Mouse (Mus musculus) kidney, postnatal 14 days (tissue): ENCODE results near the gene Faim2.

Experiments used
- DNase-seq: peaks from one replicate; pipeline ENCODE4 v3.0.0; 2022; ENCODE audit warnings: mixed read lengths

The Faim2 gene

GRCm38 (mm10) chr15:99527629-99528353 lies at the start of gene Faim2:
Gene Faim2, minus strand, starts transcription at chr15:99528165.
- no peak for DNase-seq

GRCm38 (mm10) chr15:99569123-99569522 lies 41.2 kb upstream of the Faim2 start:
- no peak for DNase-seq

- no peak for DNase-seq
Observed at GRCm38 (mm10) chr15:99568682-99569081, 40.7 kb upstream of the Faim2 start.

- peak; percentile 34 for DNase-seq
Observed at GRCm38 (mm10) chr15:99567371-99567770, 39.4 kb upstream of the Faim2 start.

- no peak for DNase-seq
Observed at GRCm38 (mm10) chr15:99560246-99560645, 32.3 kb upstream of the Faim2 start.

- no peak for DNase-seq
Observed at GRCm38 (mm10) chr15:99558947-99559346, 31.0 kb upstream of the Faim2 start.

- no peak for DNase-seq
Observed at GRCm38 (mm10) chr15:99553767-99554166, 25.8 kb upstream of the Faim2 start.

GRCm38 (mm10) chr15:99549901-99550300 lies 21.9 kb upstream of the Faim2 start:
- DNase-seq: no peak

- no peak for DNase-seq
Observed at GRCm38 (mm10) chr15:99547732-99548131, 19.8 kb upstream of the Faim2 start.

- DNase-seq: no peak
Observed at GRCm38 (mm10) chr15:99546596-99546995, 18.6 kb upstream of the Faim2 start.

- no peak for DNase-seq
Observed at GRCm38 (mm10) chr15:99544047-99544446, 16.1 kb upstream of the Faim2 start.

- no peak for DNase-seq
Observed at GRCm38 (mm10) chr15:99539891-99540290, 11.9 kb upstream of the Faim2 start.

- no peak for DNase-seq
Observed at GRCm38 (mm10) chr15:99536889-99537862, 9.2 kb upstream of the Faim2 start.

GRCm38 (mm10) chr15:99532023-99532422 lies 4.1 kb upstream of the Faim2 start:
- no peak for DNase-seq

- peak; percentile 4 for DNase-seq
Observed at GRCm38 (mm10) chr15:99531146-99531545, 3.2 kb upstream of the Faim2 start.

- no peak for DNase-seq
Observed at GRCm38 (mm10) chr15:99526681-99527080, 1.3 kb downstream of the Faim2 start.

- DNase-seq: no peak
Observed at GRCm38 (mm10) chr15:99520306-99520705, 7.7 kb downstream of the Faim2 start.

- DNase-seq: no peak
Observed at GRCm38 (mm10) chr15:99519626-99520025, 8.3 kb downstream of the Faim2 start.

GRCm38 (mm10) chr15:99517715-99518114 lies 10.2 kb downstream of the Faim2 start:
- DNase-seq: no peak

- no peak for DNase-seq
Observed at GRCm38 (mm10) chr15:99516715-99517114, 11.2 kb downstream of the Faim2 start.

GRCm38 (mm10) chr15:99511797-99512525 lies 16.0 kb downstream of the Faim2 start:
- DNase-seq: peak; percentile 37

GRCm38 (mm10) chr15:99510621-99511020 lies 17.3 kb downstream of the Faim2 start:
- no peak for DNase-seq

- DNase-seq: no peak
Observed at GRCm38 (mm10) chr15:99509840-99510239, 18.1 kb downstream of the Faim2 start.
